Mouse (Mus musculus): ENCODE data around the gene Ccdc40.

The Ccdc40 gene

DNA sequence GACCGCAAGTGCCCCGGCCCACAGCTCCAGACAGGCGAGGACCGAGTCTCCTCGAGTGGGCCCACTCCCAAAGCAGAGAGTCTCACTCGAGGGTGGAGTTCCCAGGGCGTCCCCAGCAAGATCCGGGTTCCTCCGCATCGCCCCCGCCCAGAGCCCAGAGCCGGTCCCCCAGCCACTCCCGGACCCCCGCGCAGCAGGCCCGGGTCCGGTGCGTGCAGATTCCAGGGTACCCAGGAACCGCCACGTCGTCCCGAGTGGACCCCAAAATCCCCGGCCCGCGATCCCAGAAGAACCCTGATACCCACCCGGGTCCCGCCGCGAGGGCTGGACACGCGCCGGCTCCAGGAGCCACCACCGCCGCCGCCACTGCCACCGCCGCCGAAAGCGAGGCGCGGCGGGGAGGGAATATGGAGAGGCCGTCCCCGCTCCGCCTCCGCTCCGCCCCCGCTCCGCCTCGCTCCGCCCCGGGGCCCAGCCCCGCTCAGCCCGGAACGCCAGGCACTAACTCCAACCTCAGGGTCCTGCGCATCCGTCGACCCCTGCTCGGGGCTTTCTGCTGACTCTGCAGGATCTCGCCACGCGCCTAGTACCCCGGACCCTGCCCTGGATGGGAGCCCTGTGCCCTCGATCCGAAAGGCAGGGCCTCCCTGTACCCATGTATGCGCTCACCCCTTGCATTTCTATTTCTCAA is at the start of gene Ccdc40, which contains the start of gene Tbc1d16:
TSS of gene Ccdc40 (plus strand) at position 482 of the 691 bp plus-strand sequence.
TSS of gene Tbc1d16 (minus strand) at position 409 of the 691 bp plus-strand sequence.
- DNase-seq (ENCODE audit: low spot score in 2 of 2) = peak in 1 of 2 experiments; percentile 66

DNA sequence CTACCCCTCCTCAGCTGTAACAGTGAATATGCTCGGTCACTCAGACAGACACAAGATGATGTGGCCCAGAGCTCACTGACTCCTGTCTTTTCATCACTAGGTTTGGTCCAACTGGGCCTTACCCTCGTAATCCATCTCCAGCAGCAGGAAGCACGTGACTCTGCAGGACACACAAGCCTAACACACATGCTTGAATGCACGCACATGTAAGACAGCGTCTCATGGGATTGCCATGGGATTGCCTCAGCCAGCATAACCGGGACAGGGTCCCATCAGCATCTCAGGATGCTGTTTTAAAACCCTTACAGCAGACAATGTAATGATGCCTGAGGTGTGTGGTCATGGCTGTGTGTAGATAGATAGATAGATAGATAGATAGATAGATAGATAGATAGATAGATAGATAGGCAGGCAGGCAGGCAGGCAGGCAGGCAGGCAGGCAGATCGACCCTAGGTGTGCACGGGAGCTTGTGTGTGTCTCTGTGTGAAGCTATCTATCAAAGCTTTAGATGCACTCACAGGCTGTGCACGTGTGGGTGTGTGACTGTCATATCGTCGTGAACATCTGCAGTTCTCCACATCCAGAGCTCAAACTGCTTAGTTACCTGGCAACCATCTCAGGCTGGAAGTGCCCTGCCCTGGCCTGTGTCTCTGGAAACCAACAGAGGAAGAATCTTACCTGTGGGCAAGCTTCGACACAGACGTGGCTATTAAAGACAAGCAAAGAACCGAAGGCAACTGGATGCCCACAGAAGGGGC is 47.4 kb upstream of the Ccdc40 start:
- DNase-seq (ENCODE audit: low spot score in 2 of 2) = no peak

DNA sequence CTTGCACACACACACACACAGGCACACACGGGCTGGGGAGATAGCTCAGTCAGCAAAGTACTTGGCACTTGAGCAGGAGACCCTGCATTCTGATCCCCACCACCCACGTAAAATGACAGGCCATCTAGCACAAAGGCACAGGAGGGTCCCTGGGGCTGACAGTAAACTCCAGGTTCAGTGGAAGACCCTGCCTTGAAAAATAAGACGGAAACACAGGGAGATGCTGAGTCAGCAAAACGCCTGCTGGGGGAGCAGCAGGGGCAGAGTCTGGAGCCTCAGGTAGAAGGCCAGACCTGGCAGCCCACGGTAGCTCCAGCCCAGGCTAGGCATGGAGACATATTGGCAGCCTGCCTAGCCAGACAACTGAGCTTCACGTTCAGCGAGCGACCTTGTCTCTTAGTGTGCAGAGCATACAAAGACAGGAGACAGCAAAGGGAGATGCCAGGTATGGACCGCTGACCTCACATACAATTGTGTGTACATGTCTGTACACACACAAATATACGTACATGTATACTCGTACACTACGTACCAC is 46.4 kb upstream of the Ccdc40 start:
- DNase-seq (ENCODE audit: low spot score in 2 of 2) = no peak

DNA sequence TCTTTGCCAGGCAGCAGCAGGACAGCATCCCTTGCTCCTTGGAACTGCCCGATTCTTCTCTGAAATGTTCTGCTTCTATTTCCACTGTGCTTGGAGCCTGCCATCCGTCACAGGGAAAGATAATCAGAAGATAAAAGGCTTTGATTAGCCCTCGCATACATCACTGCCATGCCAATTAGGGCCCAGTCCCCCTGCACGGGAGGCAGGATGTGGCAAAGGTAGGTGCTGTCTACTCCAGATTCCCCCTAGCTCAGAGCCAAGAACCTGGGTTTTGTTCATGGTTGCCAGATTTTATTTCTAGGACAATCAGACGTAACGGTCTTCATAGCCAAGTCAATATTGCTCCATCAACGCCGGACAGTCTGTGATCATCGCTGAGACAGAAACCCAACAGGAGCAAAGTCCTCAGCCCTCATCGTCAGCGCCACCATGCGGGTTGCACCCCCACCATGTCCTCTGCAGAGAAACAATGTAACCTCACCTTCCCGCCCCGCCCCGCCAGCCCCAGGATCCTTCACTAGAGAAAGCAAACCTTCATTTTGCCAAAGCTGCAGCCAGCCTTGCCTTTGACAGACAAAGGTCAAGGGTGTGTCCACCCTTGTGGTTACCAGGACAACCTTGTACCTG is 44.6 kb upstream of the Ccdc40 start:
- no peak for DNase-seq (ENCODE audit: low spot score in 2 of 2)

DNA sequence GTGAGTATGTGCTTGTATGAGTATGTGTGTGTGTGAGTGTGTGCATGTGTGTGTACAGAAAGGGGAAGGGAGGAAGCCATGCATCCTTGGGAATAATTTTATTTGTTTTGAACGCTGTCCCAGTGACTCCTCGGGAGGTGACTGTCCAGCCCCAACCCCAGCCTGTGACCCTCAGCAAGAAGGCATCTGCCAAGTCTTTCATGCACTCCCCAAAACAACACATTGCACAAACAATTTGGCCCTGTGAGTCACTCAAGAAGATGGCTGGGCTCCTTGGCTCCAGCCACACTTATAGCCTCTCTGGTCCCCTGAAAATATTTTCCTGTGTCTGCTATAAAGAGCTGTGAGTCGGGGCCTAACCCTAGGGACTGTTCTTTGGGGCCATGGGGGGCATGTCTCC is 42.0 kb upstream of the Ccdc40 start:
- DNase-seq (ENCODE audit: low spot score in 2 of 2) = no peak

DNA sequence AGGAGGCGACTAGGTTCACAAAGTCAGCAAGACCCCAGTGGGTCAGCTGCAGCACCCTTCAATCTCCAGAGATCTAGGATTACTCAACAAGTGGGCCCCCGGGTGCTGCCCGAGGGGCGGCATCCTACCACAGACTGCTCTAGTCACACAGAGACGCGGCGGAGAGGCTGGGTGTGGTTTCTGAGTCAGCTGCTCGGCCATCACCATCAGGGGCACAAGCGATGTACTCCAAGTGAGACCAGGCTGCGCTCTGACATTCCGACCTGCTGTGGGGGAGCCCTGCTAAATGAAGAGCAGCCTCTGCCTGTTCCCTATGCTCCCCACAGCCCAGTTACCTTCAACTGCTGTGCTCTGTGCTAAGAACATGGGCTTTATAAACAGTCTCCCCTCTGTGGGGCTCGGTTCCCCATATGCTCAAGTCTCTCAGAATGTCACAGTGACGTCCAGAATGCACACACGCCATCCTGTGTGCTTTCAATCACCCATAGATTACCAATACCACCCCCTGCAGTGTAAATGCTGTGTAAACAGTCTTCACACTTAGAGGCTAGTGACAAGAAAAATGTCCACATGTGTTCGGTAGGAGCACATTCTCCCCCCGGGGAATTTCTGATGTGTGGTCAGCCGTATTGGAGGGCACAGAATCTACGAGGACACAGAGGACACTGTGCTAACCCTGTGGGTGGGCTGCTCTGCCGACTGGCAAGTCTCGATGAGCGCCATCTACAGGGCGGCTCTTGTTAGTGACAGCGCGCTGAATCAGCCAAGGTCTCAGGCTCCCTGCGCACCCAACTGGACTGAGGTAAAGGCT is 41.2 kb upstream of the Ccdc40 start:
- DNase-seq (ENCODE audit: low spot score in 2 of 2) = peak in 1 of 2 experiments; percentile 73

DNA sequence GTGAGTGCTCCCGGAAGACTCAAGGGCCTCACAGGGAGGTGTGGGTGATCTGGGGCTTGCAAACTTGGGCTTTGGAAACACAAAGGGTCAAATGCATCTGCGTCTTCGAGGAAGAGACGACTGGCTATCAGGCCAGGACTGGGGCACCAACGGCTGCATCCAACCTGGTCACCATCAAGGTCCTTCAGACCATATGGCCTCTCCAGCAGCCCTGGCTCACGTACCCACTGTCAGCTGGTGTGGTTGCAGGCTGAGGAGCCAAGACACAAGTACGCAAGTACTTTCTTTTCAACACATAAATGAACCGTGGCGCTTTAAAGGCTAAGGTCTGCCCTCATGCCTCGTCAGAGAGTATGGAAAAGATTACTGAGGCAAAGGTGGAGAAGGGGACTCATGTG is 40.6 kb upstream of the Ccdc40 start:
- DNase-seq (ENCODE audit: low spot score in 2 of 2) = no peak

DNA sequence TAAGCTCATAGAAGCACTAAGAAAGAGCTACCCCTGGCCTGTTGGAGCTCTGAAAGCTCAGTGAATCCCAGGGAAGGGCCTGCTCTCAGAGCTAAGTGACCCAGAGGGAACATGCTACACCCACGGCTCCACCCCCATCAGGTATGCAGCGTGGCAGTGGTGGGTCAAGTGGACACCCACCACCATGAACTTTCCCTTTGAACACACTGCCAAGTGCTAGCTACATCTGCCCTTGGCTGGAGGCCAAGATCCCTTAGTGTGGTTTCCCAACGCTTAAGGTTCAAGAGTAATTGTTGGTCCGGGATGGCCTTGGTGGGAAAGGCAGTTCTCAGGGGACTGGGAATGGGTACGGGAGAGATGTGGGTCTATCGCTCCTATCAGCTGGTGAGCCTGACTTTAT is 40.0 kb upstream of the Ccdc40 start:
- DNase-seq (ENCODE audit: low spot score in 2 of 2) = no peak

DNA sequence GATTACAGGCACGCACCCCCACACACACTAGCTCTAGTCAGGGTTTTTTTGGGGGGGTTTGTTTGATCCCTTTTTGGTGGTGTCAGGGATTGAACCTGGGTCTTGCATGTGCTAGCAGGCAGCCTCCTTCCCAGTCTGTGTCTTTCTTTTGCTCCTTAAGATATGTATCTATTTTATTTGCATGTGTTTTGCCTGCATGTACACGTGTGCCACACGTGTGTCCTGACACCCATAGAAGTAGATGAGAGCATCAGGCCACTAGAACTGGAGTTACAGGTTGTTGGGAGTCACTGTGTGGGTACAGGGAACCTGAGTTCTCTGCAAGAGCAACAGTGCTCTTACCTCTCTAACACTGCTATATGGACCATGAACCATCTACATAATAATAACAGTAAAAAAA is 39.1 kb upstream of the Ccdc40 start:
- DNase-seq (ENCODE audit: low spot score in 2 of 2) = no peak

DNA sequence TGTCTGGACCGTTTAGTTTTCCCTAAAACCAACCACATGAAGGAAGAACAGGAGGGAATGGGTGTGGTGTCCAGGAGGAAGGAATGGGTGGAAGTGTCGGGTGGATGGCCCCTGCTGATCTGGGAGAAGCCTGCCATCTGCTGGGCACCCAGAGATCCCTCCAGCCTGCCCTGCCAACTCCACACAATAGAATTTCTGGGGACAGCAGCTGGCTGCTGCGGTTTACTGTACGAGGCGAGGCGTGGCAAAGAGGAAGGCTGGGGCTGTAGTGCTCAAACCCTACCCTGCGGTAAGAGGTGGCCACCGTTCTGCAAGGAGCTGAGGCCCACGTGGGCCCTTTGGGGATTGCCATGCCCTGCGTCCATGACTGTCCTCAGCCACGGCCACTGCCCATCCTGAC is 37.9 kb upstream of the Ccdc40 start:
- peak in 1 of 2 experiments; percentile 66 for DNase-seq (ENCODE audit: low spot score in 2 of 2)

DNA sequence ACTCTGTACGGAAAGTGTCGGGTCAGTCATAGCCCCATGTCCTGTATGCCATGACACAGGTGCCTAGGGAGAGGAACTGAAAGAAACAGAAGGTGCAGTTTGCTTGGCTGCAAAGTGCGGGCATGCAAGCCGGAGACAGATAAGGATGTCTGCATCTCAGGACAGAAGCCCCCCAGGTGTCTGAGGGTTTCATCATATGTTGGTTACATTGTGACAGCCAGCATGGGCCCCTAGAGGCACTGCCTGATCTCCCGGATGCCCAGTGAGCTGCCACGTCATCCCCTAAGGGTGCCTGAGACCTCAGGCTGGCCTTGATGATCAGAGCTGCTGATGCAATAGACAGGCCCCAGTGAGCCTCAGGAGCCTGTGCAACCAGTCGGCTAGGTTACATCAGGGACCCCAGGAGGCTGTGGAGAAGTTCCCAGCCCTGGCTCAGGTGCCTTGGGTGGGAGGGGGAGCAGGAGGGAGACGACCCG is 36.7 kb upstream of the Ccdc40 start:
- no peak for DNase-seq (ENCODE audit: low spot score in 2 of 2)

DNA sequence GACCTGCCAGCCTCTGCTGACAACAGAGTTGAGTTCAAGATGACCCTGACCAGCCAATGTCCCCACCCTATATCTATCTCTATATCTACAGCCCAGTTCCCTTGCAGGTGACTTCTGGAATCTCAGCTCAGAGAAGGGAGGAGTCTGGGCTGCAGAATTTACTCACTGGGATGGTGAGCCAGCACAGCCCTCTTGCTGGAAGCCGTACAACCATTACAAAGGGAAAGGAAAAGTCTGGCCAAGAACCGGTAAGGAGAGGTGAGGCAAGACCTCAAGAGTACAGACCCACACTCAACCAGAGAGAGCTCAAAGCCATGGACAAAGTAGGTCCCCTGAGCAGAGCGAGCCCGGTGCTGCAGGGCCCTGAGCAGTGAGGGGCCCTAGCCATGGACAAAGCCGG is 36.2 kb upstream of the Ccdc40 start:
- DNase-seq (ENCODE audit: low spot score in 2 of 2) = no peak

DNA sequence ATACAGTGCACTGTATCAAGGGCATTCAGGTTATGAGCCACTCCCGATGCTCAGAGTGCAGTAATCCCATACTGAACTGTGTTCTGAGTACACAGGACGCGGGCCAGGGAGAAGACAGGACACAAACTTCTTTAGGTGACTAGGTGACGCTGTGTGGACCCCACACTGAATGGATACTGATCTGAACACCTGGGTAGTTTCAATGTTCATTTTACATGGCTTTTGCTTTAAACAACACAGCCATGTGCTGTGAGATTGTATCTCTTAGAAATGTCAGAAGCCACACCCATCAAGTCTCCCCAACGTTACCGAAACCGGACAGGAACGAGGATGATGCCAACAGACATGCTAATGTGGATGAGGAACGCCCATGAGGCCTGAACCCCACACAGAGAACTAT is 35.8 kb upstream of the Ccdc40 start:
- no peak for DNase-seq (ENCODE audit: low spot score in 2 of 2)

DNA sequence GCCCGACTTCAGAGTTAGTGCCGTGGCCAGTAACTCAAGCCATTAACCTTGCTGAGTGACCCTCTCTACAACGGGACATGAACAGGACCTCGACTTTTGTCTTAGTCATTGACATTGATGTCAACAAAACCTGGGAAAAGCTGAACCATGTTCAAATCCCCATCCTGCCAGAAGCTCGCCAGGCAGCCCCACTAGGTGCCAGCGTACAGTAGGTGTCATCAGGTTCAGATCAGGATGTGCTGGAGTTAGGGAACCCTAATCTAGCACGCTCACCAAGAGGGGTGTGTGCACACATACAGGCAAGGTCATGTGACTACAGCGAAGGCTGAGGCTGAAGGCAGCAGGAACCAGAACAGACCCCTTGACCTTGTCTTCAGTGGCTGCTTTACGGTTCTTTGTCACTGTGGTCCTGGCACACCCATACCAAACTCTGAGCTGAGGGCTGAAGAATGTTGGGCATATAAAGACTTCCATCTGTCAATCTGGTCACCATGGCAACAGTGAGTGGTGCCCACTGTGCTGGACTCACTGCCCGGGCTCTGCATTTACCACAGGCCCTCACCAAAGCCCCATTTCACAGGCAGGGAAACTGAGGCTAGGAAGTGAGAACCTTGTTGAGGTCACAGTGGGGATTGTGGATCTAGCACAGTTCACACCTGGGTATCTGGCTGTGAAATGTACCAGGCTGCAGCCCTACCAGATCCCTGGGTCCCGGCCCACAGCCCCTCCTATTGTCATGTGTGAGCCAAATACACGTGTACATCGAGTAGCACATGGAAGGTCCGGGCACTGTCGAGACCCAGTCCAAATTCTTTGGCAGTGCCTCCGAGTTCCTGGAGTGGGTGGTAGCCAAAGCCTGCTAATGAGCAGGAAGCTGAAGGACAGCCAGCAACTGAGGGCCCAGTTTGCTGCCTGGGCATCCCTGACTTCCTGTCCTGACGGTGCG is 30.5 kb upstream of the Ccdc40 start:
- DNase-seq (ENCODE audit: low spot score in 2 of 2) = no peak

DNA sequence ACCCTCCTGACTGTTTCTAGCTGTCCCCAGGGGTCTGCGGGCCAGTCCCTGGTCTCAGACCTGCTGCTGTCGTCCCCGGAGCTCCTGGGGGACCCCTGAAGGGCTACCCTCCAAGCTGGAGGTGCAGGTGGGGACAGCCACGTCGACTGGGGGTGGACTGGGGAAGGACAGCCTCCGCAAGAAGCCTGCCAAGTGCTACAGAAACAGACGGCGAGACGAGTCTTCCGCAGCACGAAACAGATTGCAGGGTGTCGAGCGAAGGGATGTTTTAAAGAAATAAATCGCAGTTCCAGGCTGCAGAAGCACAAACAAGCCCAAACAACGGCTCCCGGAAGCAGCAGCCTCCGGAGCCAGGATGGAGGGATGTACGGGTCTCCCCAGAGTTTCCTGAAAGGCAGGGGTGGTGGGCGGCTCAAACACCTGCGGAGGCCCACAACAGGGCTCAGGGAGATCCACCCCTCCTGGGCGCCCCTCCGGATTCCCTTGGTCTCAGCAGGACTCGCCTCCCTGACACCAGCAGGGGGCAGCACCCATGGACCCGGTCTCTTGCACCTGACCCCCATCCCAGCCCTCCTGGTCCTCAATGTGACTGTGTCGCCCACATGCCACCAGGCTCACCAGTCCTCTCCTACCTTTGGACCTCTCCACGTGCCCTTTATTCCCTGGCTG is 29.7 kb upstream of the Ccdc40 start:
- no peak for DNase-seq (ENCODE audit: low spot score in 2 of 2)

DNA sequence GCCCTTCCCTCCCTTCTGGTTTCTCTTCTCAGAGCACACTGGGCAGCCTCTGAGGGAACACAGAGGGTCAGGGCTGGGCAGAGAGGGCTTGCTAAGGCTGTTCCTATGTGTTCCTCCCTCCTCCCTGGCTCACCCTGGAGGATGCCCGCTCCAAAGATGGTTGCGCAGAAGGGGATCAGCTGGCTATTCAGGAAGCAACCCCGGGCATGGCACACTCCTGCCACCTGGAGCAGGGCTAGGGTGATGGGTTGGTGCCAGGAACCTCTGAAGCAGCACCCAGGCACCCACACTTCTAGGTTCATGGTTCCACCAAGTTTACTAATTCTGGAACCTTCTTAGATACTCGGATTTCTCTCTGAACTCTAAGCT is 29.2 kb upstream of the Ccdc40 start:
- DNase-seq (ENCODE audit: low spot score in 2 of 2) = no peak

DNA sequence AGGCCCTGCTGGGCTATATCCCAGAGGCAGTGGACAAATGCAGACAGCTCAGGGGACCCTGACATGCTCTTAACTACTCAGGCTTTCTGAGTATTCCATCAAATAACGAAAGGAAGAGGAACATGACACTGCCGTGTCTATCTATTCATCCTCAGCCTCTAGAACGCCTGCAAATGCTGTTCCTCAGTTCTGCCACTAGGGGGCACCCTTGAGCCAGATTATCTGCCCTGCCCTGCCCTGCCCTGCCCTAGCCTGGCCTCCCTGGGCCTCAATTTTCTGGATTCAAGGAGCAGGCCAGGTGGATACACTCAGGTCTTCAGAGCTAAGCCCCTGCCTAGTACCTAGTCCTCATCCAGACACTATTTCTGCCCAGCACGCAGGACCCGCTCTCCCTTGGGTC is 24.9 kb upstream of the Ccdc40 start:
- no peak for DNase-seq (ENCODE audit: low spot score in 2 of 2)

DNA sequence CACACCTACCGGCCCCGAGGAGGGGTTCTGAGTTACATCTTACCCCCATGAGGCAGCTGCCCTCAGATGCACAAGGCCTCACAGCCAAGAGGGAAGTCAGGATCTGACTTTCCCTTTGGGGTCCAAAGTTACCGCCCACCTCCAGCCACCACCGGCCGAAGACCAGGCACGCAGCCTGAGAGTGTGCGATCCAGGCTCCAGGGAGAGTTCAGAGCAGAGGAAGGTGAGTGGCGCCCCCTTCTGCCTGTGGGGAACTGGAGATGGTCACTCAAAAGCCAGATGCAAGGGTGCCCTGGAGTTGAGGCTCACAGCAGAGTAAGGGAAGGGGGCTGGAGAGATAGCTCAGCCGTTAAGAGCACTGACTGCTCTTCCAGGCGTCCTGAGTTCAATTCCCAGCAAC is 22.6 kb upstream of the Ccdc40 start:
- no peak for DNase-seq (ENCODE audit: low spot score in 2 of 2)

DNA sequence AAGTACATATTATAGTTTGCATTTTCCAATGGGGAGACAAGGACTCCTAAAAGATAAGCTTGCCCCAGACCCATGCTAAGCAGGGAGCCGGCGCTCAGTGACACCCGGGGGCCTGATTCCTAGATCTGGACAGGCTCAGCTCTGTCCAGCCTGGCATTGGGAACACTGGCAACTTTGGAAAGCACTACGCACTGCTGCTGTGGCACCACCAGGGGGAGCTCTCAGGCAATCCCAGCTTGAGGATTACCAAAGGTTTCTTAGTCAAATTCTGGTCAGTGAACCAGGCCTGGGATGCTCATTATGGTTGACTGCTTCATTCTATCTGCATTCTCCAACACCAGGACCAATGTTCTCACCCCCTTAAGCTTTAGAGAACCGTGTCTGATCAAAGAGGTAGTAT is 21.8 kb upstream of the Ccdc40 start:
- DNase-seq (ENCODE audit: low spot score in 2 of 2) = no peak

DNA sequence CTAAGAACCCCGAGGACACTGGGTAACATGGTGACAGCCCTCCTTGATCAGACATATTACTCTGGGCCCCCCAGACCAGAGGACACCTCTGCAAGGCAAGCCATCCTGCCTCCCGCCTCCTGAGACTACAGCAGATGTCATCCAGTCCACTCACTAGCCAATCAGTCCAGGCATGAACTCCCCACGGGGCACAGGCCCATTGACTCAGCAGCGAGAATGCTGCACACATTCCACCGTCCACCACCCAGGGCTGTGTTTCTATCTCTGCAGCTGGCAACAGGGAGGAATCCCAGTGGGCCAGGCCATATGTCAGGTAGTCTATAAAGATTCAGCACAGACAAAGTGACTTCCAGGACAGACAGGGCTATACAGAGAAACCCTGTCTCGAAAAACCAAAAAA is 20.4 kb upstream of the Ccdc40 start:
- DNase-seq (ENCODE audit: low spot score in 2 of 2) = no peak

All from frontal cortex, postnatal 10 days (tissue).